Mouse (Mus musculus): ENCODE data around the gene Barhl2.

- no peak for TF ChIP-seq MYOG (IDR thresholded peaks at IDR 0.05; ENCODE audit: control insufficient read depth, extremely low read depth, insufficient read length)
- TF ChIP-seq CTCF (IDR thresholded peaks at IDR 0.05; ENCODE audit: control insufficient read depth, insufficient read depth, insufficient read length), result no peak
- no peak for TF ChIP-seq USF1 (IDR thresholded peaks at IDR 0.05; ENCODE audit: low read depth)
- TF ChIP-seq MYOD1 (IDR thresholded peaks at IDR 0.05; ENCODE audit: control insufficient read depth, insufficient read length, low read depth), result no peak
- TF ChIP-seq MAX (IDR thresholded peaks at IDR 0.05), result no peak
- TF ChIP-seq CEBPB (IDR thresholded peaks at IDR 0.05; ENCODE audit: low read depth), result no peak
Observed at GRCm38 (mm10) chr5:106448798-106449125, 9.2 kb downstream of the Barhl2 start.

Measured in C2C12 (cell line).